Mouse (Mus musculus): Measurements from ENCODE around the gene Wwox. TPM values are rescaled to one million over a fixed set of nuclear protein-coding genes. Genes with fewer than 3 reads are reported as not detected.

Gene Wwox
- polyA plus RNA-seq, 1 experiment from 2014 or later = 20.0 TPM

DNA sequence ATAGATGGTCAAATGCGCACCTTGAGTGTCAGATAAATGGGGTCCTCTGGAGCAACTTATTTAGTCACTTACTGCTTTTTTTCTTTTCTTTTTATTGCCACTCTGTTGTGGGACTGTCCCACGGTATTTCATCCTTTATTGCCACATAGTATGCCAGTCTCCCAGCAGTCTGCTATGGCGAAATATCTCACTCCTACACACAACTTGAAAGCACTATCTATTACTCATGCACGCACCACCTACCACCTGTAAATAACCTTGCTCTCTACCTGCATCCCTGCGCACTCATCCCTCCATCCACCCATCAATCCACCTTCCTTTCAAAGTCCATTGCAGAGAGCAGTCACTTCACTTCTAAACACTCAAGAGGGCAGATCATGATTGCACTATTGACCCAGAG, 687.2 kb downstream of the Wwox start:
- WGBS = 82% methylated on average over 5 of the region's 5 CpGs
- ATAC-seq (ENCODE audit: borderline replicate concordance, extremely low read depth, low FRiP score, low TSS enrichment) = no peak

GRCm38 (mm10) chr8:115129307-115129706, 689.9 kb downstream of the Wwox start:
- Histone ChIP-seq H3K4me1 (no peaks in the 10 kb centered on the region), H3K36me3 (no peaks in the 10 kb centered on the region), H3K27me3 (no peaks in the 10 kb centered on the region), H3K9me3 (no peaks in the 10 kb centered on the region), H3K4me2 (no peak overlapping the region), H3K27ac (no peak overlapping the region), H3K4me3 (no peak overlapping the region), H3K9ac (no peak overlapping the region)
- no peak for ATAC-seq (ENCODE audit: borderline replicate concordance, extremely low read depth, low FRiP score, low TSS enrichment)
- WGBS = 94% methylated on average over 4 of the region's 4 CpGs

More for the DNA sequence above, 687.2 kb downstream of the Wwox start:
- Histone ChIP-seq H3K4me1 (no peaks in the 10 kb centered on the region), H3K4me3 (no peak overlapping the region), H3K4me2 (no peak overlapping the region), H3K9me3 (no peaks in the 10 kb centered on the region), H3K36me3 (no peaks in the 10 kb centered on the region), H3K27ac (no peak overlapping the region), H3K27me3 (no peaks in the 10 kb centered on the region), H3K9ac (no peak overlapping the region)

- Histone ChIP-seq H3K36me3 (no peaks in the 10 kb centered on the region), H3K9me3 (no peaks in the 10 kb centered on the region), H3K9ac (no peak overlapping the region), H3K4me1 (no peaks in the 10 kb centered on the region), H3K4me2 (no peak overlapping the region), H3K4me3 (no peak overlapping the region), H3K27me3 (no peaks in the 10 kb centered on the region), H3K27ac (no peak overlapping the region)
- ATAC-seq (ENCODE audit: borderline replicate concordance, extremely low read depth, low FRiP score, low TSS enrichment) = no peak
- 71% methylated on average over 17 of the region's 17 CpGs for WGBS
These were observed 693.7 kb downstream of the Wwox start for GRCm38 (mm10) chr8:115133119-115133518.

DNA sequence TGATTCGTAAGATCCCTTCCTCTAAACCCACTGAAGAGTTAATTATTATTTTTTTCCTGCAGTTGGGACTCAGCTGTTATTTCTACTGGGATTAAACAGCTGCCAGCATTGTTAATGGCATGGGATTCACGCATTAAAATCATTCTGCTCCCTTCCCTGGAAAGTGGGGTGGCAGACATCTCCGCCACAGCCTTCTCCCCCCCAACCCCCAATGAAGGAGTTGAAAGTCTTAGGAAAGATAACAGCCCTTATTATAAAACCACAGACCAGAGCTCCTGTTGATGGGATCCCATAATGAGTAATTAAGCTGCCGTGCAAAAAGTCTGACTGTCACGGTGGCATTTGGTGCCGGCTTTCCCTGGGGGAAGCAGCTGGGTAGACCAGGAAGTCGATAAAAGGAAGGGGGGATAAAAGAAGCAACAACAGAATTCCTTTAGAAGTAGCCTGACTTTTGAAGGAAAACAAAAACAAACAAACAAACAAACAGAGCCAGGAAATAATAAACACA, 694.3 kb downstream of the Wwox start:
- H3K27ac ChIP-seq = no peak overlapping the region
- no peaks in the 10 kb centered on the region for H3K27me3 ChIP-seq
- 54% methylated on average over 7 of the region's 7 CpGs for WGBS
- no peak overlapping the region for H3K4me3 ChIP-seq
- H3K36me3 ChIP-seq = no peaks in the 10 kb centered on the region
- no peak overlapping the region for H3K9ac ChIP-seq
- no peak overlapping the region for H3K4me2 ChIP-seq
- no peaks in the 10 kb centered on the region for H3K9me3 ChIP-seq
- no peak for ATAC-seq (ENCODE audit: borderline replicate concordance, extremely low read depth, low FRiP score, low TSS enrichment)
- no peaks in the 10 kb centered on the region for H3K4me1 ChIP-seq

DNA sequence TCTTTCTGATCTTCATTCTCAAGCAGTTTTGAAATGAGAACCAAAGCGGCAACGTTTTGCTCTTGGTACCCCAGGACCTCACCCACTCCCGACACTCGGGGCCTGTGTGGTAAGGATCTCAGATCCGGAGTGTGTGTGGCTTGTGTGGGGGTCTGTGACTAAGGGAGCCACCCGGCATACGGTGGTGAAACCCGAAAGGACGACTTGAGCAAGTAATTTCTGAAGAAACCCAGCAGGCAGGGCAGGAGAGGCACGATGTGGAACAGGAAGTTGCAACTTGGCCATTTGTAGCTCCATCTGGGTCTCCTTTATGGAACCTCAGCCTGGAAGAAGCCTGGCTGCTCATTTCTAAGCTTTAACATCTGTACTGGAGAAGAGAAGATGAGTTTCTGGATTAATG, 697.4 kb downstream of the Wwox start:
- H3K27me3 ChIP-seq = no peaks in the 10 kb centered on the region
- H3K36me3 ChIP-seq = no peaks in the 10 kb centered on the region
- H3K9me3 ChIP-seq = no peaks in the 10 kb centered on the region
- no peak overlapping the region for H3K4me2 ChIP-seq
- H3K4me3 ChIP-seq = no peak overlapping the region
- no peak overlapping the region for H3K27ac ChIP-seq
- no peak for ATAC-seq (ENCODE audit: borderline replicate concordance, extremely low read depth, low FRiP score, low TSS enrichment)
- no peak overlapping the region for H3K9ac ChIP-seq
- H3K4me1 ChIP-seq = no peaks in the 10 kb centered on the region
- WGBS = 91% methylated on average over 10 of the region's 10 CpGs

- no peak for ATAC-seq (ENCODE audit: borderline replicate concordance, extremely low read depth, low FRiP score, low TSS enrichment)
- Histone ChIP-seq H3K27ac (no peak overlapping the region), H3K4me3 (no peak overlapping the region), H3K27me3 (no peaks in the 10 kb centered on the region), H3K4me1 (peaks cover 9% of the 10 kb centered on the region), H3K9ac (no peak overlapping the region), H3K36me3 (no peaks in the 10 kb centered on the region), H3K4me2 (no peak overlapping the region), H3K9me3 (no peaks in the 10 kb centered on the region)
- WGBS = 68% methylated on average over 8 of the region's 8 CpGs
These were observed 702.2 kb downstream of the Wwox start for GRCm38 (mm10) chr8:115141614-115142013.

DNA sequence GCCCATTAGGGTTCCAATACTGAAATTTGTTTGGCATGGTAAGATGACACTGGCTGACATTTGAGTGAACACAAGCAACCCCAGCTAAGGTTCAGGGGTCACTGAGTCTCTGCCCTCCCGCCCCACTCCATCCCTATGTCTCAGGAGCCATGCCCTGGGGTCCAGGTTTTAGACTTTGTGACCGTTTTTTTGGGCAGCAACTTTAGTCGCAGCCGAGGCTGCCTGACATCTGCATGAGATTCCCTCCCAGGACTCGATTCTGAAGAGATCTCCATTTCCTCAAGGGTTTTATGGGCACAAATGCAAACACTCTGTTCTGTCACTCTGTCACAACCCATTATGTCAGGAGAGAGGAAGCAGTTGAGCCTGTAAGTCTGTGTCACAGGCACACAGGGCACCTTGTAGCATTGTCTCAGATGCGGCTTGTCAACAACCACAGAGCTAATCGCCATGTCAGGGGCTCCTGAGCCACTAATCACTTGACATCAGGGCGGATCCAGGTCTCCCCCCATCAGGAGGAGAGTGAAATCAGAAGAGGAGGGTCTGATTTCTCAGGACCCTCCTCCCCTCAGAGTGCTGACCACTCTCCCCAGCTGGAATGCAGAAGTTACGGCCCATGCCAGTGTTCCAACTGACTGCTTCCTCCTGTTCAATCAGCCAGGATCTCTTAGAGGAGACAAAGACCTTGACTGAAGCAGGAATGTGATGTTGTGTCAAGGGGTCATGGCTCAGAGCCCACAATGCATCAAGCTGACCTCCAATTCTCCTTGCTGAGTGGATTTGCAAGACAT, 704.3 kb downstream of the Wwox start:
- Histone ChIP-seq H3K27ac (no peak overlapping the region), H3K36me3 (no peaks in the 10 kb centered on the region), H3K4me1 (peaks cover 9% of the 10 kb centered on the region), H3K9me3 (no peaks in the 10 kb centered on the region), H3K9ac (no peak overlapping the region), H3K27me3 (no peaks in the 10 kb centered on the region), H3K4me3 (no peak overlapping the region), H3K4me2 (no peak overlapping the region)
- WGBS = 51% methylated on average over 9 of the region's 9 CpGs
- ATAC-seq (ENCODE audit: borderline replicate concordance, extremely low read depth, low FRiP score, low TSS enrichment) = no peak

GRCm38 (mm10) chr8:115147006-115147405, 707.6 kb downstream of the Wwox start:
- H3K4me1 ChIP-seq = peaks cover 16% of the 10 kb centered on the region
- no peak overlapping the region for H3K27ac ChIP-seq
- ATAC-seq (ENCODE audit: borderline replicate concordance, extremely low read depth, low FRiP score, low TSS enrichment) = no peak
- no peak overlapping the region for H3K4me3 ChIP-seq
- H3K9me3 ChIP-seq = no peaks in the 10 kb centered on the region
- H3K4me2 ChIP-seq = no peak overlapping the region
- WGBS = 43% methylated on average over 9 of the region's 9 CpGs
- H3K36me3 ChIP-seq = no peaks in the 10 kb centered on the region
- H3K9ac ChIP-seq = no peak overlapping the region
- no peaks in the 10 kb centered on the region for H3K27me3 ChIP-seq

- H3K4me2 ChIP-seq = no peak overlapping the region
- 34% methylated on average over 24 of the region's 24 CpGs for WGBS
These were observed 711.1 kb downstream of the Wwox start for GRCm38 (mm10) chr8:115150446-115151109.

GRCm38 (mm10) chr8:115151416-115151815, 712.0 kb downstream of the Wwox start:
- Histone ChIP-seq H3K36me3 (no peaks in the 10 kb centered on the region), H3K4me3 (no peak overlapping the region), H3K27ac (no peak overlapping the region), H3K9ac (no peak overlapping the region), H3K4me2 (no peak overlapping the region), H3K27me3 (no peaks in the 10 kb centered on the region; the same call in 1 of the 2 replicates), H3K4me1 (peaks cover 12% of the 10 kb centered on the region; the same call in 1 of the 2 replicates), H3K9me3 (no peaks in the 10 kb centered on the region)
- ATAC-seq (ENCODE audit: borderline replicate concordance, extremely low read depth, low FRiP score, low TSS enrichment) = no peak
- WGBS = 7% methylated on average over 6 of the region's 6 CpGs

More at GRCm38 (mm10) chr8:115150446-115151109, 711.1 kb downstream of the Wwox start:
- peaks cover 15% of the 10 kb centered on the region for H3K4me1 ChIP-seq
- no peaks in the 10 kb centered on the region for H3K36me3 ChIP-seq
- no peak overlapping the region for H3K4me3 ChIP-seq
- H3K27me3 ChIP-seq = no peaks in the 10 kb centered on the region; the same call in 1 of the 2 replicates
- no peak overlapping the region for H3K9ac ChIP-seq
- ATAC-seq (ENCODE audit: borderline replicate concordance, extremely low read depth, low FRiP score, low TSS enrichment) = no peak
- H3K9me3 ChIP-seq = no peaks in the 10 kb centered on the region
- no peak overlapping the region for H3K27ac ChIP-seq

DNA sequence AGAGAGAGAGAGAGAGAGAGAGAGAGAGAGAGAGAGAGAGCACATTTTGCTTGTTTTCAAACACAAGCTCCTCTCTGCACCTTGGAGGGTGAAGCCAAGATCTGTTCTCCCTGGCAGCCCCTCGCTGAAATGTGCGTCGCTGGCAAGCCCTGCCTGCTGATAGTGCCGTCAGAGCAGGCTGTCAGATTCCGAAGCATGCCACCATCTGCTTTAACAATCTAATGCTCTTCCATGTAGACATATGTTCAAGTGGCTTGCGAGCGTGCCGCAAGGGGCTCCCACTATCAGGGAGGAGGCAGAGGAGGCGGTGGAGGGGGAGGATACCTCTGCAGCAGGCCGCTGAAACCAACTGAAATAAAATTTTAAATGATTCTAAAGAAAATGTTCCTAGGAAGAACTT, 714.6 kb downstream of the Wwox start:
- WGBS = 39% methylated on average over 10 of the region's 10 CpGs
- no peaks in the 10 kb centered on the region for H3K36me3 ChIP-seq
- H3K4me3 ChIP-seq = no peak overlapping the region
- H3K4me2 ChIP-seq = no peak overlapping the region
- H3K27ac ChIP-seq = no peak overlapping the region
- no peaks in the 10 kb centered on the region for H3K9me3 ChIP-seq
- peaks cover 25% of the 10 kb centered on the region for H3K4me1 ChIP-seq
- H3K9ac ChIP-seq = no peak overlapping the region
- H3K27me3 ChIP-seq = no peaks in the 10 kb centered on the region; the same call in 1 of the 2 replicates
- no peak for ATAC-seq (ENCODE audit: borderline replicate concordance, extremely low read depth, low FRiP score, low TSS enrichment)

DNA sequence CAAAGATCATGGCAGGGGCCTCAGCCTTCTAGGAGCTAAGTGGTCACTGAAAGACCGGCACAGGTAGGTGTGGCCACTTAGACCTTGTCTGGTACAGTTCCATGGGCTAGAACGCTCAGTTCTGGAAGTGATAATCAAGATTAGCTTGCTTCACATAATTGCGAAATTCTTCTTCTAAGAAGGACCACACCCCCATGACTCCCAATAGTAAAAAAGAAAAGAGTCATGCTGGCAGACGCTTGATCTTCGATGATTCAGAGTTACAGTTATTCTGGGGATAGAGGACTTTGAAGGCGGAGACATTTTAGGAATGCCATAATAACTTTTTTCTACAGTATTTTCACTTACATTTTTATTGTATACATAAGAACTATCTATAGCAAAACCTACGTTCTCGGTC, 716.7 kb downstream of the Wwox start:
- H3K27ac ChIP-seq = no peak overlapping the region
- H3K4me3 ChIP-seq = no peak overlapping the region
- WGBS = 60% methylated on average over 8 of the region's 8 CpGs
- no peaks in the 10 kb centered on the region; the same call in 1 of the 2 replicates for H3K27me3 ChIP-seq
- no peaks in the 10 kb centered on the region for H3K9me3 ChIP-seq
- no peak overlapping the region for H3K4me2 ChIP-seq
- H3K9ac ChIP-seq = no peak overlapping the region
- no peak for ATAC-seq (ENCODE audit: borderline replicate concordance, extremely low read depth, low FRiP score, low TSS enrichment)
- H3K36me3 ChIP-seq = no peaks in the 10 kb centered on the region
- H3K4me1 ChIP-seq = peaks cover 32% of the 10 kb centered on the region
